Mouse (Mus musculus) myocyte (in vitro differentiated cells): ENCODE measurements around the gene Scd4.

ENCODE experiments used
- E2F4 ChIP-seq: IDR thresholded peaks from one replicate; pipeline ENCODE4 v1.6.1; 2011; ENCODE audit warnings: mild to moderate bottlenecking, control low read depth, moderate library complexity; ENCODE audit not compliant: insufficient read depth
- POLR2A ChIP-seq: IDR thresholded peaks from one replicate; pipeline ENCODE4 v1.6.1; 2011; ENCODE audit warnings: low read depth, mild to moderate bottlenecking, control low read depth, moderate library complexity; ENCODE audit not compliant: insufficient read length

GRCm38 (mm10) chr19:44313066-44313465 is 19.8 kb upstream of the Scd4 start:
- TF ChIP-seq POLR2A (no peak), E2F4 (no peak)
